Mouse (Mus musculus) hindbrain, embryonic 15.5 days (tissue): Measurements from ENCODE around the gene Grm1. TPM values are rescaled to one million over a fixed set of nuclear protein-coding genes. Genes with fewer than 3 reads are reported as not detected.

Source experiments
- ATAC-seq: fragments of 200-750 bp; cut with Nextera tagmentation; 2 replicates; pipeline ENCODE4 v1.8.0; 2017; ENCODE audit warnings: low read depth, moderate number of reproducible peaks, moderate TSS enrichment; ENCODE audit not compliant: low FRiP score
- H3K27ac ChIP-seq: fragments of 300-500 bp; sonication (generic); replicated peaks from 2 replicates; pipeline ENCODE4 v1.5.1; 2015; ENCODE audit warnings: mild to moderate bottlenecking, inconsistent platforms
- H3K27me3 ChIP-seq: fragments of 300-500 bp; sonication (generic); 2 replicates; pipeline ENCODE4 v1.6.1; 2015; ENCODE audit warnings: control low read depth, inconsistent platforms
- H3K36me3 ChIP-seq: fragments of 300-500 bp; sonication (generic); 2 replicates; pipeline ENCODE4 v1.6.1; 2015; ENCODE audit warnings: control low read depth, inconsistent platforms
- H3K4me1 ChIP-seq: fragments of 300-500 bp; sonication (generic); replicated peaks from 2 replicates; pipeline ENCODE4 v1.6.1; 2015; ENCODE audit warnings: control low read depth, inconsistent platforms
- H3K4me2 ChIP-seq: fragments of 300-500 bp; sonication (generic); 2 replicates; pipeline ENCODE4 v1.6.1; 2015; ENCODE audit warnings: moderate library complexity, mild to moderate bottlenecking, inconsistent platforms
- H3K4me3 ChIP-seq: fragments of 300-500 bp; sonication (generic); 2 replicates; pipeline ENCODE4 v1.5.1; 2015; ENCODE audit warnings: mild to moderate bottlenecking, inconsistent platforms
- H3K9ac ChIP-seq: fragments of 300-500 bp; sonication (generic); 2 replicates; pipeline ENCODE4 v1.6.1; 2015; ENCODE audit warnings: inconsistent platforms
- H3K9me3 ChIP-seq: fragments of 300-500 bp; sonication (generic); 2 replicates; pipeline ENCODE4 v1.6.1; 2016; ENCODE audit warnings: control low read depth, inconsistent platforms
- WGBS: fragments of 180-500 bp; shearing (Covaris S2); methylation state at CpG from one replicate; pipeline ENCODE4 v1.1.7; 2015; 5-methylcytosine and 5-hydroxymethylcytosine counted together
- polyA plus RNA-seq: library from polyadenylated mRNA; unstranded; fragments of >200 nt; fragmentation: Nextera tagmentation; extraction: Ambion mirVana; gene quantifications from 2 replicates; pipeline ENCODE4 v1.2.1, GENCODE M21; 2015

The Grm1 gene
- polyA plus RNA-seq, 1 experiment from 2014 or later = 10.7 TPM

- H3K27ac ChIP-seq = no peak overlapping the region
- no peak overlapping the region for H3K4me3 ChIP-seq
- H3K4me1 ChIP-seq = no peaks in the 10 kb centered on the region
- ATAC-seq = no peak
- no peak overlapping the region for H3K9ac ChIP-seq
- H3K4me2 ChIP-seq = no peak overlapping the region
- H3K27me3 ChIP-seq = no peaks in the 10 kb centered on the region
- no peaks in the 10 kb centered on the region for H3K36me3 ChIP-seq
- no peaks in the 10 kb centered on the region for H3K9me3 ChIP-seq
- WGBS = 91% methylated on average over 3 of the region's 3 CpGs
Measured at GRCm38 (mm10) chr10:10949172-10949571, 133.0 kb downstream of the Grm1 start.

GRCm38 (mm10) chr10:10947531-10947930, 134.6 kb downstream of the Grm1 start:
- Histone ChIP-seq H3K27me3 (no peaks in the 10 kb centered on the region), H3K4me1 (no peaks in the 10 kb centered on the region), H3K36me3 (no peaks in the 10 kb centered on the region), H3K27ac (no peak overlapping the region), H3K9me3 (no peaks in the 10 kb centered on the region), H3K4me3 (no peak overlapping the region), H3K9ac (no peak overlapping the region), H3K4me2 (no peak overlapping the region)
- WGBS = 97% methylated on average over 2 of the region's 2 CpGs
- no peak for ATAC-seq

GRCm38 (mm10) chr10:10944003-10944402, 138.2 kb downstream of the Grm1 start:
- Histone ChIP-seq H3K27me3 (no peaks in the 10 kb centered on the region), H3K4me2 (no peak overlapping the region), H3K9me3 (no peaks in the 10 kb centered on the region), H3K4me1 (no peaks in the 10 kb centered on the region), H3K36me3 (no peaks in the 10 kb centered on the region), H3K27ac (no peak overlapping the region), H3K9ac (no peak overlapping the region), H3K4me3 (no peak overlapping the region)
- 82% methylated on average over 2 of the region's 2 CpGs for WGBS
- ATAC-seq = no peak

GRCm38 (mm10) chr10:10942248-10942647, 139.9 kb downstream of the Grm1 start:
- ATAC-seq = no peak
- H3K4me2 ChIP-seq = no peak overlapping the region
- WGBS = 73% methylated on average over 6 of the region's 6 CpGs
- H3K36me3 ChIP-seq = no peaks in the 10 kb centered on the region
- H3K27ac ChIP-seq = no peak overlapping the region
- H3K27me3 ChIP-seq = no peaks in the 10 kb centered on the region
- no peaks in the 10 kb centered on the region for H3K9me3 ChIP-seq
- no peaks in the 10 kb centered on the region for H3K4me1 ChIP-seq
- no peak overlapping the region for H3K9ac ChIP-seq
- H3K4me3 ChIP-seq = no peak overlapping the region

GRCm38 (mm10) chr10:10935806-10936205, 146.3 kb downstream of the Grm1 start:
- Histone ChIP-seq H3K36me3 (no peaks in the 10 kb centered on the region), H3K4me1 (no peaks in the 10 kb centered on the region), H3K9ac (no peak overlapping the region), H3K27me3 (no peaks in the 10 kb centered on the region), H3K4me3 (no peak overlapping the region), H3K27ac (no peak overlapping the region), H3K4me2 (no peak overlapping the region), H3K9me3 (no peaks in the 10 kb centered on the region)
- no peak for ATAC-seq
- WGBS = 63% methylated on average over 3 of the region's 3 CpGs

GRCm38 (mm10) chr10:10929672-10930071, 152.5 kb downstream of the Grm1 start:
- Histone ChIP-seq H3K27ac (no peak overlapping the region), H3K4me1 (no peaks in the 10 kb centered on the region), H3K4me2 (no peak overlapping the region), H3K9me3 (no peaks in the 10 kb centered on the region), H3K4me3 (no peak overlapping the region), H3K36me3 (no peaks in the 10 kb centered on the region), H3K27me3 (no peaks in the 10 kb centered on the region), H3K9ac (no peak overlapping the region)
- no peak for ATAC-seq
- 57% methylated on average over 2 of the region's 2 CpGs for WGBS

GRCm38 (mm10) chr10:10928798-10929366, 153.3 kb downstream of the Grm1 start:
- ATAC-seq = no peak
- Histone ChIP-seq H3K36me3 (no peaks in the 10 kb centered on the region), H3K9me3 (no peaks in the 10 kb centered on the region), H3K4me2 (no peak overlapping the region), H3K27ac (no peak overlapping the region), H3K4me3 (no peak overlapping the region), H3K9ac (no peak overlapping the region), H3K4me1 (no peaks in the 10 kb centered on the region), H3K27me3 (no peaks in the 10 kb centered on the region)
- 59% methylated on average over 5 of the region's 5 CpGs for whole genome bisulfite sequencing

- H3K9me3 ChIP-seq = no peaks in the 10 kb centered on the region
- H3K4me1 ChIP-seq = no peaks in the 10 kb centered on the region
- no peak overlapping the region for H3K27ac ChIP-seq
- WGBS = 84% methylated on average over 7 of the region's 7 CpGs
- no peak overlapping the region for H3K4me3 ChIP-seq
- H3K9ac ChIP-seq = no peak overlapping the region
- no peak overlapping the region for H3K4me2 ChIP-seq
- no peaks in the 10 kb centered on the region for H3K36me3 ChIP-seq
- H3K27me3 ChIP-seq = no peaks in the 10 kb centered on the region
- ATAC-seq = no peak
Measured at GRCm38 (mm10) chr10:10917857-10918399, 164.2 kb downstream of the Grm1 start.

- no peak overlapping the region for H3K4me2 ChIP-seq
- no peaks in the 10 kb centered on the region for H3K27me3 ChIP-seq
- no peak overlapping the region for H3K4me3 ChIP-seq
- H3K27ac ChIP-seq = no peak overlapping the region
- H3K9ac ChIP-seq = no peak overlapping the region
- H3K4me1 ChIP-seq = no peaks in the 10 kb centered on the region
- no peak for ATAC-seq
- no peaks in the 10 kb centered on the region for H3K36me3 ChIP-seq
- 85% methylated on average over 4 of the region's 4 CpGs for WGBS
- H3K9me3 ChIP-seq = no peaks in the 10 kb centered on the region
Measured at GRCm38 (mm10) chr10:10913621-10914020, 168.5 kb downstream of the Grm1 start.

GRCm38 (mm10) chr10:10890221-10890620, 191.9 kb downstream of the Grm1 start:
- Histone ChIP-seq H3K36me3 (no peaks in the 10 kb centered on the region), H3K27ac (no peak overlapping the region), H3K4me2 (no peak overlapping the region), H3K9me3 (no peaks in the 10 kb centered on the region), H3K27me3 (no peaks in the 10 kb centered on the region), H3K4me3 (no peak overlapping the region), H3K4me1 (no peaks in the 10 kb centered on the region), H3K9ac (no peak overlapping the region)
- 71% methylated on average over 1 of the region's 1 CpGs for WGBS
- no peak for ATAC-seq

GRCm38 (mm10) chr10:10888521-10888920, 193.6 kb downstream of the Grm1 start:
- Histone ChIP-seq H3K4me2 (no peak overlapping the region), H3K4me1 (no peaks in the 10 kb centered on the region), H3K9me3 (no peaks in the 10 kb centered on the region), H3K9ac (no peak overlapping the region), H3K27ac (no peak overlapping the region), H3K4me3 (no peak overlapping the region), H3K27me3 (no peaks in the 10 kb centered on the region), H3K36me3 (no peaks in the 10 kb centered on the region)
- no peak for ATAC-seq
- 61% methylated on average over 9 of the region's 9 CpGs for whole genome bisulfite sequencing

- ATAC-seq = no peak
- WGBS = 21% methylated on average over 2 of the region's 2 CpGs
- H3K27me3 ChIP-seq = no peaks in the 10 kb centered on the region
- no peak overlapping the region for H3K4me2 ChIP-seq
- no peaks in the 10 kb centered on the region for H3K36me3 ChIP-seq
- H3K9me3 ChIP-seq = no peaks in the 10 kb centered on the region
- H3K4me1 ChIP-seq = no peaks in the 10 kb centered on the region
- H3K4me3 ChIP-seq = no peak overlapping the region
- no peak overlapping the region for H3K27ac ChIP-seq
- H3K9ac ChIP-seq = no peak overlapping the region
Measured at GRCm38 (mm10) chr10:10884992-10885391, 197.2 kb downstream of the Grm1 start.

GRCm38 (mm10) chr10:10872142-10872541, 210.0 kb downstream of the Grm1 start:
- H3K4me3 ChIP-seq = no peak overlapping the region
- no peak overlapping the region for H3K27ac ChIP-seq
- ATAC-seq = no peak
- H3K27me3 ChIP-seq = no peaks in the 10 kb centered on the region
- H3K4me2 ChIP-seq = no peak overlapping the region
- no peaks in the 10 kb centered on the region for H3K36me3 ChIP-seq
- 48% methylated on average over 3 of the region's 3 CpGs for WGBS
- no peak overlapping the region for H3K9ac ChIP-seq
- H3K9me3 ChIP-seq = no peaks in the 10 kb centered on the region
- no peaks in the 10 kb centered on the region for H3K4me1 ChIP-seq
